Mouse (Mus musculus) testis, postnatal 10 days (tissue): ENCODE measurements around the gene Slc50a1.

Source experiments
- DNase-seq: peaks from one replicate; pipeline ENCODE4 v3.0.0; 2021; ENCODE audit warnings: low spot score

Slc50a1 gene

GRCm38 (mm10) chr3:89270051-89270755 is at the start of gene Slc50a1:
Gene Slc50a1, minus strand, starts transcription at chr3:89270570.
- DNase-seq, result peak; percentile 90

DNA sequence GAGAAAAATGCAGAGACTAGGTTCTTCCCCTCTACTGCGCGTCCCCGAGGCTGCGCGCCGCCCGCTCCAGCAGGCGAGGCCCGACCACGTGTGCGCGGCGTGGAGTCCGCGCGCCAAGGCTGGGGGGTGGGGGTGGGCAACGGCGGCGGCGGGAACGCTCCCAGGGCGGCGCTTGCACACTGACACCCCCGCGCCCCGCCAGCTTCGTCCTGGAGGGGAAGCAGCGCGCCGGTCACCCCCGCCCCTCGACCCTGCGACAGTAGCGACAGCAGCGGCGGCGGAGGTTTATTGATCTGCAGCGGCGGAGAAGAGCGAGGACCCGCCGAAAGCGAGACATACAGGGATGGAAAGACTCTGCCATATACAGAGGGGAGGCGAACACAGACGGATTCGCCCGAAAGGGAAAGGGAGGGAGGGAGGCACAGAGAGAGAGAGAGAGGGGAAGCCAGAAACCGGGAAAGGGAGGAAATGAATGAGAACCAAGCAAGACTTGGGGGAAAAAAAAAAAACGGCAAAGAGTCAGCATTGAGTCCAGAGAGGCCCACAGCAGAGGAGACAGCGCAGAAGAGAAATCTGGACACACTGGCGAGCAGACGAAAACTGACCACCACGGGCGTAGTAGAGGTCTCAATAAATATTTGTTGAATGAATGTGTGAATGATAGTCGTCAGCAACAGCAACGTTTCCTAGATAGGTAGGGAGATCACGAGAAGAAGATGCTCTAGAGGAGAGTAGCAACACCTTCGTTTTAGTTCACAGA is 49.4 kb upstream of the Slc50a1 start:
- DNase-seq, result no peak

DNA sequence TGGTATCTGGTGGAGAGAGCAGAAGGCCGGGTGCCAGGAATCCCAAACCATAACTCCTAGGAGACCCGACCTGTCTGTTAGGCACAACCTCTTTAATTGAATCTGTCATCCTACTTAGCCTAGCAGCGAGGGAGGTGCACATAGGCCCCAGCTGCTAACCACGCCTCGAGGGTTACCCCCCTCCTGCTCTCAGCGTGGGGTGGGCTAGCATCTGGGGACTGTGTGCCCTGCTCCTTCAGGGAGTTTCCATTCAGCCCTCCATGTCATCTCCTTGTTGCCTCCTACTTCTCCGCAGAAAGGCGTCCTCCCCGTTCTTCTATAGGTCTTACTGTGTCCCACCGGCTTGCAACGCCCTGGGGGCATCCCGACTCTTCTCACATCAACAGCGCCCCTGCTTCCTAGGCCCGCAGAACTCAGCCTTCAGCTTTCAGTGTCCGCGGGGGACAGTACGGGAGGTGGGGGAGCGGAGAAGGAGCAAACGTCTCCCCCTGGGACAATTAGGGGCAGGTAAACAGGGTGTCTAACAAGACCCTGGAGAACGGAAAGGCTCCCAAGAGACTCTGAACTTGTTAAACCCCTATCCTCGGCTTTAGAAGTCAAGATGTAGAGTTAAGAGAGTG is 48.7 kb upstream of the Slc50a1 start:
- DNase-seq, result no peak

GRCm38 (mm10) chr3:89318316-89318715 is 47.9 kb upstream of the Slc50a1 start:
- no peak for DNase-seq

- DNase-seq, result no peak
Observed at GRCm38 (mm10) chr3:89317246-89317645, 46.9 kb upstream of the Slc50a1 start.

DNA sequence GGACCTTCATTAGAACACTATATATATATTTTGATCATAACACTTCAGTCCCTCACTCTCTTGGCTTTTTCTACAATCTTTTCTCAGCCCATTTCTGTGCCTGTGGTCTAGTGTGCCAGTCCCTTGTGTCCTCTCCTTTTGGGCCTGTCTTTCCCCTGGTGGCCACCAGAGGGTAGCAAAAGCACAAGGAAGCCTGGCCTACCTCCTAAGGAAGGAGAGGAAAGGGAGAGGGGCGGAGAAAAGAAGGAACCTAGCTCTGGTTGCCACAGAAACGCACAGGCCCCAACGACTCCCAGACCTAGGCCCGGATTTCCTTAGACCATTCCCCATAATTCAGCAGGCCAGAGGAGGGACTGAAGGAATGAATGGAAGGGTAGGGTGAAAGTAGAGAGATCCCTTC is 46.5 kb upstream of the Slc50a1 start:
- DNase-seq, result peak; percentile 87

DNA sequence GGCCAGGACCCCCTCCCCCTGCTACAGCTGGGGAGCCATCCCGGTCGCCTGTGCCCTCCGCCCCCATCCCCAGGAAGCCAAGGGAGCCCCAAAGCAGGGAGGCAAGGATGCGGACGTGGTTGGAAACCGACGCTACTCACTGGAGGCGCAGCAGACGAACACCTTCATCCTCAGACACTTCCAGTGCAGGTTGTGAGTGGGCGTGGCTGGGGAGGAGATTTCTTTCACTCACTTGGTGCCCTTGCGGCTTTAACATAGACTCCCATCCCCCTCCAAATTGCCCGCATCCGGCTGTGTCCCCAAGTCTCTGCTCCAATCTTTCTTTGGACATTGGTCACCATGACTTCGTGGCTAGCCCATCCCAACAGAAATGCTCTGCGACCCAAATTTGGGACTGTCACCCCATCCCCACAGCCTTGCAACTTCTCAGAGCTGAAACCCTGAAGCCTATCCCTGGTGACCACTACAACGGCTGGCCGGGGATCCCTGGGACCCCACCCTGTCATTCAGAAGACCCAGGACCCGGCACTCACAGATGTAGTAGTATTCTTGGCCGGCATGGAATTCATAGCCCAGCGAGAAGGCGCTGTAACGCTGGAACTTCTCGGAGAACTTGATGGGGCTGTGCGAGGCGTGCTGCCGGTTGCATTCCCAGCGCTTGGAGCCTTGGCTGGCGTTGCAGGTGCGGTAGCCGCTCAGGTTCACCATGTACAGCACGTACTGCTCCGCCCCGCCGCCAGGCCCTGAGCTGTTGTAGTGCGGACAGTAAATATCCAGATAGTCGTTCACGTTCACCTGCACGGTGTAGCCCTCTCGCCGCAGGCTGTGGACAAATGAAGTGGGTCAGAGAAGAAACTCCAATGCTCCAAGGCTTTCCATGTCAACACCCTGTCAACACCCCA is 45.8 kb upstream of the Slc50a1 start:
- DNase-seq, result no peak

- peak; percentile 94 for DNase-seq
Observed at GRCm38 (mm10) chr3:89315195-89315929, 45.0 kb upstream of the Slc50a1 start.

DNA sequence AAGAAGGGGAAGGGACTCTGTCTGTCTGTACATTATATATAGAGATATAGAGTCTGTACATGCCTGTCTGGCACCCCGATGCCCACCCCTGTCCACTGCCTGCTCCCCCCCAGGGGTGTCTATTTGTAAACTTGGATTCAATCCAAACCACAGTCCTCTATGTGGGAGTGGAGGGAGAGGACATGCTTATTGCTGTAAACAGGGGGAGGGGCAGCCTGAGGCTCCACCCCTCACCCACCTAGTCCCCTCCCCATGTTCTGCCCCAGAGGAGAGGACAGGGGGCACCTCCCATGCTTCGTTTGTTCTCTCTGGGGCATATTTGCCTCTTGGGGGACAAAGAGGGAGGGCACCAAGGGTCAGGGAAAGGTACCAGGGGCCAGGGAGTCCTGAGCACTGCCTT is 44.4 kb upstream of the Slc50a1 start:
- no peak for DNase-seq

DNA sequence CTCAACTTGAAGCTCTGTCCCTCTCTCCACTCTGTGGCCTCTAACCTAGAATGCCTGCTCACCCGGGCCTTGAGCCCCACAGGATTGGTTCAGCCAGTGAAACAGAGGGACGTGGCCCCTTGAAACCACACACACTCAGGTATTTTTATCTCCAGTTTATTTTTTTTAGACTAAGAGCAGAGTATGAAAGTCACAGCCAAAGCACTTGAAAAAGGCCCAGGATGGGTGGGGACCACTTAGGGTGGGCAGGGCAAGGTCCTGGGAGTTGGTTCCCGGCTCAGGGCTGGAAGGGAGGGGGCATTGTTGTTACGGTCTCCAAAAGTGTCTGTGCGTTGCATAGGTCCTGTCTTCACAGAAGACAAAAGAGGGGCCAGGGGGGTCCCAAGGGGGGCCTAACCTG is 44.0 kb upstream of the Slc50a1 start:
- DNase-seq, result no peak

DNA sequence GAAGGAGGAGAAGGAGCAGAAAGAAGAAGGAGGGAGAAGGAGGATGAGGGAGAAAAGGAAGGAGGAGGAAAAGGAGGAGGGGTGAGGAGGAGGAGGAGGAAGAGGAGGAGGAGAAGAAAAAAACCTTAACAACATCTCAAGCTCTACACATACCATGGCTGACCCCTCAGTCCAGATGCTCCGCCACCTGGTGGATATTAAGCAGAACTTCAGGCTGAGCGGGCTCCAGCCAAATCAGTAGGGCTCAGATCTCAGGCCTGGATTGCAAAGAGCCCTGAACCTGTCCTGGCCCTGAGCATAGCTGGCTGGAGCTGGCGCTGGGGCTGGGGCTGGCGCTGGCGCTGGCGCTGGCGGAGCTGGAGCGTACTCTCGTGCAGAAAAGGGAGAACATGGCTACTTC is 37.7 kb upstream of the Slc50a1 start:
- peak; percentile 72 for DNase-seq

DNA sequence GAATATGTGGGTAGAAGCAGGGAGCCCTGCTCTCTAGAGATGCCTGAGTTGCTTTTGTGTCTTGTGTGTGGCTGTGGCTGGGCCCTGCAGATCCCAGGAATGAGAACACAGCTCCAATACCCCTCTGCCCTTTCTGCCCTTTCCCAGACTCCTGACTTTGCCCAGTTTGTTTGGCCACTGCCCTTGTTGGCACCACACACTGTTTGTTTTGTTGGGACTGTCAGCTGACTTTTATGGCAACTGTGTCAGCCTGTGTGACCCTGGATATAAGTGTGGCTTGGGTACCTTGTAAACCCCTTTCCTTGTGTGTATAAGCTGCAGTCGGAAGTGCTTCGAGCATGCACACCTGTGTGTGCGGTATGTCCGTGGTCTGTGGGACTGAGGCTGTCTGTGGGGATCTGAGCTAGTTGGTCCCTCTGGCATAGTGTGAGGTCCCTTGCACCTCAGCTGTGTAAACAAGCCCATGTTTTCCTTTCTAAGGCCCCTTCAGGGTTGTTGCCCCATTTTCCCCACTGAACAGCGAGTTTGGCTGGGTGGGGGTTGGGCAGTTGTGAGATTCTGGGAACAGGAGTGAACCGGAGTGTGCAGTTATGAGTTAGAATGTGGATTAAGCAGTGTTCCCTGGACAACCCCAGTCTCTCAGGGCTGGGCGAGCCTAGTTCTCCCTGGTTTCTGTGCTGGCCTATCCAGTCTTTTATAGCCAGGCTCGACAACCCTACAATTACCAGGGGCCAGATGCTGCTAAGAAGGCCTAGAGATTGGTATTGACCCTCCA is 35.4 kb upstream of the Slc50a1 start:
- no peak for DNase-seq

GRCm38 (mm10) chr3:89305105-89305504 is 34.7 kb upstream of the Slc50a1 start:
- DNase-seq, result no peak

GRCm38 (mm10) chr3:89304440-89304839 is 34.1 kb upstream of the Slc50a1 start:
- no peak for DNase-seq

DNA sequence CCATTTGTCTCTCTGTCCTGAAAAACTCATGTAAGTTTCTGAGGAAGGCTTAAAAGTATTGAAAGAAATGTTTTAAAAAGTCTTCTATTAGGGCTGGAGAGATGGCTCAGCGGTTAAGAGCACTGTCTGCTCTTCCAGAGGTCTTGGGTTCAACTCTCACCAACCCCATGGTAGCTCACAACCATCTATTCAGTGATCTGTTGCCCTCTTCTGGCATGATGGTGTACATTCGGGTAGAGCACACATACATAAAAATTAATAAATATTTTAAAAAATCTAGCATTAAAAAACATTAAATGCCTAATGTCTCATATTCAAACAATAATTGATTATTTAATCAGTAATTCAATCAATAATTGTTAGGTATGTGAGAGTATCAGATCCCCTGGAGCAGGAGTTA is 30.1 kb upstream of the Slc50a1 start:
- no peak for DNase-seq

- no peak for DNase-seq
Observed at GRCm38 (mm10) chr3:89300071-89300470, 29.7 kb upstream of the Slc50a1 start.

- DNase-seq, result no peak
Observed at GRCm38 (mm10) chr3:89299499-89299898, 29.1 kb upstream of the Slc50a1 start.

DNA sequence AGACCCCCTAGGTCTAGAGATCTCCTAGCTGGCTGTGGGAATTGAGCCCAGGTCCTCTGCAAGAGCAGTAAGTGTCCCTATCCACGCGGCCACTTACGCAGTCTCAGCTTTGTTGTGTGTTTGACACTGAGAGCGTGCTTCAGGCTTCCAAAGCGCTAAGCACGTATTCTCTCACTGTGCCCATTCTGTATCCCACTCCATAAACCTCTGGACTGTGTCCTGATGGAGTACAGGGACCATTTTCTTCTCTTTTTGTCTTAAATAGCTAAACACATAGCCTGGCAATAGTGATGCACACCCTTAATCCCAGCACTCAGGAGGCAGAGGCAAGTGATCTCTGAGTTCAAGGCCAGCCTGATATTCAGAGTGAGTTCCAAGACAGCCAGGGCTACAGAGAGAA is 28.5 kb upstream of the Slc50a1 start:
- no peak for DNase-seq

GRCm38 (mm10) chr3:89296761-89297396 is 26.5 kb upstream of the Slc50a1 start:
- no peak for DNase-seq

GRCm38 (mm10) chr3:89295685-89296230 is 25.4 kb upstream of the Slc50a1 start:
- DNase-seq, result no peak
